Mouse (Mus musculus): ENCODE measurements around the gene Sh2d7.

DNA sequence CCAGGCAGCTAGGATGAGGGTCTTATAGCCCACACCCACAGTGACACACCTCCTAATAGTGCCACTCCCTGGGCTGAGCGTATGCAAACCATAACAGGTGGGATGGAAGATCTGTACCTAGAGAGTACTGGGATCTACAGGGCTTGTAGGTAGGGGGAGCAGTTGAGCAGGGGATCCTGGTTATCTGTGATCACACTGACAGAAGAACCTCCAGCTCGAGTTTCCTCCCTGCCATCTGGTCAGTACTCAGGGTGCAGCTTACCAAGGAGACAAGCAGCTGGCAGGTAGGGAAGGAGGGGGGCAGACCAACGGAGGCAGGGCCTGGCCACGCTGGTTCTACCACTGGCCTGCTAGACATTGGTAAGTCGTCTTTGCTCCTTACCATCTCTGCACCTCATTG is 13.6 kb downstream of the Sh2d7 start:
- TF ChIP-seq EP300 (IDR thresholded peaks at IDR 0.05; ENCODE audit: low read depth) (no peak), CTCF (IDR thresholded peaks at IDR 0.05; ENCODE audit: low read depth) (peak; percentile 67)
